Mouse (Mus musculus) left cerebral cortex, postnatal 14 days (tissue): ENCODE measurements at regions not wholly inside any gene's neighbourhood (a gene's known extent, or its start where the extent isn't known, plus 50 kb on each side); places are given as distances from the start of the nearest gene placed in this dataset.
"Not testable (repeated sequence)": the region's sequence is repeated elsewhere in the genome, so short reads cannot be mapped to it uniquely, and the experiment has no call there.

Source experiments
- DNase-seq, 2 experiments: peaks; one replicate each; pipeline ENCODE4 v3.0.0; 2021 to 2022; ENCODE audit warnings: low spot score in 2 of 2, mixed read lengths in 1 of 2
- intact Hi-C: fragments of 180-260 bp; cut with DNase I; formaldehyde crosslinking; loops from one replicate; pipeline ENCODE4 v1.15.1; 2025

- DNase-seq, intact Hi-C loops: not testable (repeated sequence)
These were observed 79.6 kb downstream of the Gm10715 start for GRCm38 (mm10) chr9:3116311-3116710.

- intact Hi-C loops = no loop called here
- DNase-seq = no peak
These were observed 124.5 kb downstream of the Gm10715 start for GRCm38 (mm10) chr9:3161181-3161580.

GRCm38 (mm10) chr9:3184343-3184742 is 147.7 kb downstream of the Gm10715 start:
- intact Hi-C loops = no loop called here
- DNase-seq = no peak

GRCm38 (mm10) chr9:3199151-3200018 is 135.6 kb upstream of the Alkbh8 start:
- no peak for DNase-seq
- intact Hi-C loops = no loop called here

- DNase-seq, intact Hi-C loops: not testable (repeated sequence)
These were observed 135.0 kb upstream of the Alkbh8 start for GRCm38 (mm10) chr9:3200019-3200347.

GRCm38 (mm10) chr9:3208120-3208519 is 126.8 kb upstream of the Alkbh8 start:
- intact Hi-C loops, DNase-seq: not testable (repeated sequence)

- intact Hi-C loops = no loop called here
- peak; percentile 20 to 54 for DNase-seq
These were observed 76.3 kb upstream of the Alkbh8 start for GRCm38 (mm10) chr9:3258396-3259300.

- intact Hi-C loops = no loop called here
- no peak for DNase-seq
These were observed 74.8 kb upstream of the Alkbh8 start for GRCm38 (mm10) chr9:3260181-3260580.

GRCm38 (mm10) chr9:3260860-3261259 is 74.1 kb upstream of the Alkbh8 start:
- intact Hi-C loops = no loop called here
- DNase-seq = no peak

GRCm38 (mm10) chr9:3264467-3264866 is 70.5 kb upstream of the Alkbh8 start:
- intact Hi-C loops = no loop called here
- no peak for DNase-seq

- DNase-seq, intact Hi-C loops: not testable (repeated sequence)
These were observed 54.4 kb upstream of the Alkbh8 start for GRCm38 (mm10) chr9:3280496-3280895.

GRCm38 (mm10) chr9:3281906-3282305 is 53.0 kb upstream of the Alkbh8 start:
- DNase-seq, intact Hi-C loops: not testable (repeated sequence)

GRCm38 (mm10) chr9:3283381-3283780 is 51.6 kb upstream of the Alkbh8 start:
- DNase-seq, intact Hi-C loops: not testable (repeated sequence)
